Mouse (Mus musculus) olfactory bulb, adult 2 months (tissue): ENCODE results near the gene Muc16.

ENCODE experiments used
- CTCF ChIP-seq: fragments of 200-500 bp; IDR thresholded peaks from 2 replicates; pipeline ENCODE4 v1.5.1; 2012; ENCODE audit warnings: low read depth, mild to moderate bottlenecking, low read length, moderate library complexity; ENCODE audit not compliant: insufficient read depth
- POLR2A ChIP-seq: fragments of 200-500 bp; IDR thresholded peaks from 2 replicates; pipeline ENCODE4 v1.6.1; 2012; ENCODE audit warnings: mild to moderate bottlenecking, low read depth, low read length, moderate library complexity; ENCODE audit not compliant: insufficient read depth

- no peak for TF ChIP-seq CTCF
- no peak for TF ChIP-seq POLR2A
These were observed at the start of gene Muc16 for GRCm38 (mm10) chr9:18674480-18675154.
